Mouse (Mus musculus) T-helper 17 cell (primary cell): ENCODE measurements around the gene Gm28308.

Experiments used
- in situ Hi-C, 2 experiments: fragments of 300-600 bp; cut with MboI, MseI; formaldehyde crosslinking; loops; 1 replicate in 1 of 2; 2 replicates in 1 of 2; pipeline ENCODE4 v1.15.1; 2025; ENCODE audit warnings: high pct_unique_total_duplicates in 2 of 2

Gene Gm28308

GRCm38 (mm10) chr6:52190410-52190809 lies 22.7 kb downstream of the Gm28308 start:
- in situ Hi-C loops: no loop called here

GRCm38 (mm10) chr6:52189909-52190308 lies 23.2 kb downstream of the Gm28308 start:
- in situ Hi-C loops: no loop called here

GRCm38 (mm10) chr6:52189172-52189591 lies 24.0 kb downstream of the Gm28308 start:
- in situ Hi-C loops: no loop called here

- in situ Hi-C loops: no loop called here
Observed at GRCm38 (mm10) chr6:52186500-52186899, 26.6 kb downstream of the Gm28308 start.

GRCm38 (mm10) chr6:52185834-52186233 lies 27.3 kb downstream of the Gm28308 start:
- in situ Hi-C loops: no loop called here

- in situ Hi-C loops: no loop called here
Observed at GRCm38 (mm10) chr6:52185222-52185621, 27.9 kb downstream of the Gm28308 start.

- in situ Hi-C loops: no loop called here
Observed at GRCm38 (mm10) chr6:52184668-52185067, 28.5 kb downstream of the Gm28308 start.

GRCm38 (mm10) chr6:52183311-52184080 lies 29.6 kb downstream of the Gm28308 start:
- in situ Hi-C loops: no loop called here

GRCm38 (mm10) chr6:52182793-52183192 lies 30.3 kb downstream of the Gm28308 start:
- in situ Hi-C loops: no loop called here

- in situ Hi-C loops: no loop called here
Observed at GRCm38 (mm10) chr6:52182030-52182429, 31.1 kb downstream of the Gm28308 start.

GRCm38 (mm10) chr6:52180726-52181125 lies 32.4 kb downstream of the Gm28308 start:
- in situ Hi-C loops: no loop called here

GRCm38 (mm10) chr6:52180213-52180710 lies 32.9 kb downstream of the Gm28308 start:
- in situ Hi-C loops: no loop called here

- in situ Hi-C loops: loop anchor here in 1 of 2 experiments (10.0 kb wide), 1 partner anchor 1125 kb away; no protein-coding TSS in a partner anchor
Observed at GRCm38 (mm10) chr6:52179690-52180089, 33.4 kb downstream of the Gm28308 start.

GRCm38 (mm10) chr6:52178918-52179665 lies 34.0 kb downstream of the Gm28308 start:
- in situ Hi-C loops: loop anchor here in 1 of 2 experiments (10.0 kb wide), 1 partner anchor 1126 kb away; no protein-coding TSS in a partner anchor

GRCm38 (mm10) chr6:52177806-52178205 lies 35.3 kb downstream of the Gm28308 start:
- in situ Hi-C loops: loop anchor here in 1 of 2 experiments (10.0 kb wide), 1 partner anchor 1127 kb away; no protein-coding TSS in a partner anchor

- in situ Hi-C loops: loop anchor here in 1 of 2 experiments (10.0 kb wide), 1 partner anchor 1128 kb away; no protein-coding TSS in a partner anchor
Observed at GRCm38 (mm10) chr6:52177061-52177735, 35.9 kb downstream of the Gm28308 start, which contains the start of gene 5730596B20Rik. Gene 5730596B20Rik (plus strand): TSS chr6:52177498.

GRCm38 (mm10) chr6:52176391-52176790 lies 36.7 kb downstream of the Gm28308 start:
- in situ Hi-C loops: loop anchor here in 1 of 2 experiments (10.0 kb wide), 1 partner anchor 1128 kb away; no protein-coding TSS in a partner anchor

GRCm38 (mm10) chr6:52175864-52176263 lies 37.3 kb downstream of the Gm28308 start:
- in situ Hi-C loops: loop anchor here in 1 of 2 experiments (10.0 kb wide), 1 partner anchor 1129 kb away; no protein-coding TSS in a partner anchor

- in situ Hi-C loops: loop anchor here in 1 of 2 experiments (10.0 kb wide), 1 partner anchor 1130 kb away; no protein-coding TSS in a partner anchor
Observed at GRCm38 (mm10) chr6:52174968-52175751, 38.0 kb downstream of the Gm28308 start.

GRCm38 (mm10) chr6:52173648-52174047 lies 39.5 kb downstream of the Gm28308 start:
- in situ Hi-C loops: loop anchor here in 1 of 2 experiments (10.0 kb wide), 1 partner anchor 1131 kb away; no protein-coding TSS in a partner anchor
